Mouse (Mus musculus) left cerebral cortex, adult 11 months (tissue): ENCODE measurements around the gene Rcsd1.

Source experiments
- DNase-seq: peaks from one replicate; pipeline ENCODE4 v3.0.0; 2022; ENCODE audit warnings: low spot score

Rcsd1 gene

DNA sequence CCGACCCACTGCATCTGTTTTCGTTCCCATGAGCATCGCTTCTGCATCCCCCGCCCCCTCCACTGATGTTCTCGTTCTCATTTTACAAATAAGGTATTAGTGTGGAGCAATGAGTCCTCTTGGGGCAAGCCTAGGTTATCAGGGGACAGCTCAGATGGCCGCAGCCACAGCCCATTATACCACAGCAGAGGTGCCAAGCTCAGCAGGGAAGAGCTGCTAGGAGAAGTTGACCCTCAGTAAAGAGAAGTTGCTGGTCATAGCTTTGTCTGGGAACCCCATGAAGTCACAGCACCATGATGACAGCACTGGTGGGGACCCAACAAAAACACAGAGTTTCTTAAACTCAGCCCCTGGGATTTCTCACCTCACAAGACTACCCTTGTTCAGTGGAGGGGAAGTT lies 47.8 kb downstream of the Rcsd1 start:
- no peak for DNase-seq

DNA sequence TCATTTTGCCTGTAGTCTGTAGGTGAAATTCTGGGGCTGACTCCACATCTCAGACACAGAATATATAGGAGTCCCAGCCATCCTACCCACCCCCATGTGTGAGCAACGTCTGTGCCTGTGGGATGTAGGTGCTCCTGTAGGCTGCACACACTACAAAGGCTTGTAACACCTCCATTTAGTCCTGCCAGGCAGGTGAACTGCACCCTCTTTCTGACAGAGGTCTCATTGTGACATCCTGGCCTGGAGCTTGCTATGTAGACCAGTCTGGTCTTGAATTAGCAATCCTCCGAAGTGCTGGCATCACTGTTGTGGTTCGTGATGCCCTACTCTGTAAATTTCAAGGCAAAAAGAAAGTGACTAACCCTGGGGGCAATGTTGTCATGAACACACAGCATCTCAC lies 48.4 kb downstream of the Rcsd1 start:
- no peak for DNase-seq

DNA sequence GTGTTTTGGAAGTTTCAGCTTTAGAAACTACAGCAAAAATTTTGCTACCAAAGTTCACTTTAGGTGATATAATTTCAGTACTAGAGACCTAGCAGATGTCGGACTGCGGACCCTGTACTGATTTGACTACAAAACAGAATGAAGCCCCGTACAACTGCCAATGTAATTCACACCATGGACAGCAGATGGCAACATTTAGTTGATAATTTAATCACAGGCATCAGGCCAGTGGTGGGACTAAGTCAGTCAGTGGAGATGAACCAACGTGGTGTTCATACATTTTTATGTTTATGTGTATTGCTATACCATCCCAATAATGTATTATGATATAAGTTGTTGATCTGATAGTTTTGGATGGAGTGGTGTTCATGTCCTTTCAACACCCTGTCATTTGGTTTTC lies 48.8 kb downstream of the Rcsd1 start:
- DNase-seq: peak; percentile 51

DNA sequence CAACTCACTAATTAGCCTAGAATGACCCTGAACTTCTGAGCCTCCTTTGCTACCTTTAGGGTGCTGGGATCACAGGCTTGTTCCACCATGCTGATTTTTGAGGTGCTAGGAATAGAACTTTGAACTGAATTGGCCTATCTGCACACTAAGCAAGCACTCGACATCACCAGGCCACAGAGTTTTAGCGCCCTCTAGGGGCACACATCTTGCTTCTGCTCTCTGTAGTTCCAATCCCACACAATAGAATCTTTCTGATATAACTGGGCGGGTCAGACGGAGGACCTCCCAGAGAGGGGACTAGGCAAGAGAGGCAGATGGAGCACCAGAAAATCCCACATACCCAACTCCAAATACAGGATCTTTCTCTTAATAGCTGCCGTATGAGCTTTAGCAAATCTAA lies 51.0 kb downstream of the Rcsd1 start:
- DNase-seq: peak; percentile 59

DNA sequence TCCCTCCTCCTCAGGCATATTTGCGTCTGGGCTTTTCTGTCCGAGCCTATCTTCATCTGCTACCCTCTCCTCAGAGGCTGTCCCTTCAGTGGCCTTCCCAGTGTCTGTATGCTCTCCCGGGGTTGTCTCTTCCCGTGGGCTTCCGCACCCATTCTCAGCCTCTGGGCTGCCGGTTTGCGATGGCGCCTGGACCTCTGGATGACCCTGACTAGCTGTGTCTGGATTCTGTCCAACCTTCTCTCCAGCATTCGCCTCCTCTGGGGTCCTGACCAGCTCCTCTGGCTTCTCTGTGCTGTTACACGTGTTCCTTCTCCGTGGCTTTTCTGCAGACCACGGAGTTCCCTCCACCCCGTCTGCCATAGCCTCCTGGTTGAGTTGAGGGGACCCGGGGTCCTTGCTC lies 54.1 kb downstream of the Rcsd1 start:
- no peak for DNase-seq

DNA sequence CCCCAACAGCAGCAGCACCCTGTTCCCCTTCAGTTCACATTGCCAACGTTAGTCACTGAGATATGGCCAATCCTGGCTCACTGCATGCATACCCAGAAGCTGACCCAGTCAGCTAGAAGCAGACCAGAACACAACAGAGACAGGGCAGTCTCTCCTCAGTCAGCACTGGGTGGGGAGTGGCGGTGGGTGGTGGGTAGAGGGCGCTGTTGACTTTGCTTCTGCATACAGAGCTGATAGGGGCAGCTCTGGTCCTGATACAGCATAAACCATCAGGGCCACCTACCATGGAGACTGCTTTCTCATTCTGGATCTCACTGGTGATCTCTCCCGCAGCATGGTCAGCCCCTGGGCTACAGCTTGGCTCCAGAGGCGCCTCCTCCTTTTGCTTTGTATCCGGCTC lies 54.5 kb downstream of the Rcsd1 start:
- DNase-seq: no peak

DNA sequence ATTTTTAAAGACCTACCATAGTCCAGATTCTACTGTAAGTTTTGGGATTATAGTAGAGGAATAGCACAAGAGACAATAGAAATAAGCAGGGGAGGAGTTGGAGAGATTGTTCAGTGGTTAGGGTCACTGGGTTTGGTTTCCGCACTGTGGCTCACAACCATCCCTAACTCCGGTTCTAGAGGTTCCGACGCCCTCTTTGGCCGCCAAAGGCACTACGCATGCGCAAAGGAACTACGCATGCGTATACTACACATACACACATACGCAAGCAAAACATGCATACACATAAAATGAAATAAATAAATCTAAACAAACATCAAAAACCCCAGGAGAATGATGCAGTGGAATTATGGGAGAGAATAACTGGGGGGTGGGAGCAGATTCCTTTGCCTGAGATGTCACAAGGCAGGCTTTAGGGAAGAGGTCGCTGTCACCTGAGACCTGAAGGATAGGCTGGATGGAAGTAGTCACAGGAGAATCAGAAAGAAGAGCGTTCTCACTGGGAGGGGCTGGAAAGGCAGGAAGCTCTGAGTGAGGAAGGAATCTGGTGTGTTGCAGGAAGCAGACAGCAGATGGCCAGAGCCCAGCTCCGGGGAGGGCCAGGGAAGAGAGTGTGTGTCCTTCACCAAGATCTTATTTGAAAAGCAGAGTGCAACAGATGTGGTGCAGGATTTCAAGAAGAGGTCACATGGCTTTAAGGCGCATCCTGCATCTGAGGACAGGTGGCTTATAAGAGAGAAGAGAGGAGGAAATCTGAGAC lies 56.3 kb downstream of the Rcsd1 start:
- DNase-seq: no peak

DNA sequence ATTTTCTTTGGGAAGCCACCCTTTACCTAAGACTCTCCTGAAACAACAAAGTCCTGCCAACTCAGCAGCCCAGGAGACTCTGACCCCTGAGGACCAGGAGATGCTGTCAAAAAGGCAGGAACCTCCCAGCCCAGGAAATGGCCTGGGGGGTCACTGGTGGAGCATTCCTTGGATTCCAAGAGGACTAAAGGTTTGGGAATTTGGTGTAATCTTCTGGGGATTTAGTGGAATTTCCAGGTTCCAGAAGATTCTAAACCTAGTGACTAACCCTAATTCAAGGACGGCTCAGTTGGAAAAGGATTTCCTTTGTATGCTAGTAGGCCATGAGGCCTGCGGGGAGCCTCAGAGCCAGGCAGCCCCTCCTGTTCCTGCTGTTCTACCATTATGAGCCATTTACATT lies 57.0 kb downstream of the Rcsd1 start:
- DNase-seq: no peak

DNA sequence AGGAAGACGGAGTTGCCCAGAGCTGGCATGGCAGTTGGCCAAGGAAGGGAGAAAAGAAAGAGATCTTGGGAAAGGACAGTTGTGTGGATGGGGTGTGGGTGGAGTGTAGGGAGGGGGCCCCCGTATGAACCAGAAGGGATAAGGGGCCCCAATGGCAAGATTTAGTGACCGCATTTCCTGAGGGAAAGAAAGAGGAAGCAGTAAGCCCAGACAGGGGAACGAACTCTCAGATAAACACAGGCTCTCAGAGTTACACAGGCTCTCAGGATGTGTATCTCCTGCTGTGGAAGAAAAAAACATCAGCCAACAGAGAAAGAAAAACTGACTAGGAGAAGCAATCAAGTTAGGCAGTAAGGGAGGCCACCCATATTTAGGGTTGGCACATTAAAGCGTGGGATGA lies 58.4 kb downstream of the Rcsd1 start:
- no peak for DNase-seq

DNA sequence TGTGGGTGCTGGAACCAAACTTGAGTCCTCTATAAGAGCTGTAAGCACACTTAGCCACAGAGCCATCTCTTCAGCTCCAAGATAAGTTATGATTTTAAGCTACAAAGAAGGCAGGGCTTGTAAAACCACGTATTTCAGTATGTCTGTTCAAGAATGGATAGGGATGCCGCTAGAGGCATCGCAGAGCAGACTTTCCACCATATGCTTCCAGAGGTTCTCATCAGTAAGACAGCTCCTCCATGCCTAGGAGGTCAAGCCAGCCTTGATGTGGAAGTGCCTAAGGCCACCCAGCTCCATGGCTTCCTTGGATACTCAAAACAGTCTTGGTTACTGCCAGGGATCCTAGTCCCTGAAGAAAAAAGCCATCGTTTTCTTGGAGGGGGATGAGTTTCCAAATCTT lies 64.5 kb downstream of the Rcsd1 start:
- DNase-seq: no peak

DNA sequence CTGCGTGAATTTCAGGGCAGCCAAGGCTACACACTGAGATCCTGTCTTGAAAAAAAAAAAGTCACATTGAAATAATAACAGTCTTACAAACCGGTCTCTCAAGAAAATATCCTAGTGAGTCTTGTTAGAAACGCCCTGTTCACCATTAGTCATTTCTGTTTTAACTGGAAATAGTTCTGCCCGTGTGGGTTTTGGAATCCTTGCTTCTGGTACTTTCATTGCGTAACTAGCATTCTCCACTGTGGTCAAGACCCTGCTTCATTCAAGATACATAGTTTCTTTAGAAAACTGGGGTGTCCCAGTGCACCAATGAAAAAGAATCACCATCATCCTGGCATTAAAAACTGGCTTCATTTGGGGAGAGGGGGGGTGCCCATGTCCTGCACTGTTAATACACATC lies 65.8 kb downstream of the Rcsd1 start:
- no peak for DNase-seq

DNA sequence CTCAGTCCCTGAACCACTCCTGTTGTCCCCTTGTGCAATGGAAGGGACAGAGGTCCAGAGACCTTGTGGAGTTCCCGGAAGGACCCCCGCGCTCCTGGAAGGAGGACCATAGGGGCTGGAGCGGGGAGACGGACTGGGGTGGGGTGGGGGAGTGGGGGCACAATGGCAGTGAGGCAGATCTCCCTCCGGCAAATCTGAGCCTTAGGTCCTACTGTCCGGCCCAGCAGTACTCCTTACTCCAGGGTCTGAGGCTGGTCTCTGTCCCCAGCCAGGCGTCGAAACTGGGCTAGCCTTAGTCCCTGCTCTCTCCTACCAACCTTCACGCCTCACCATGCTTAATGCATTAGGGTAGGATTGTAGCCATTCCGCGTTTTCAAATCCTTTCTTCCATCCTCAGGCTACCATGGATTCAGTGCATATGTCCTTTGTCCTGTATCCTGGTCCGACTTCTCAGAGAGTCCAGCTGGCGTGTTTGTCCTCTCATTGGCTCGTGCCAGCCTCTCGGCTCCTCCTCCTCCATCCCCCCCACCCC lies 66.7 kb downstream of the Rcsd1 start:
- DNase-seq: no peak

DNA sequence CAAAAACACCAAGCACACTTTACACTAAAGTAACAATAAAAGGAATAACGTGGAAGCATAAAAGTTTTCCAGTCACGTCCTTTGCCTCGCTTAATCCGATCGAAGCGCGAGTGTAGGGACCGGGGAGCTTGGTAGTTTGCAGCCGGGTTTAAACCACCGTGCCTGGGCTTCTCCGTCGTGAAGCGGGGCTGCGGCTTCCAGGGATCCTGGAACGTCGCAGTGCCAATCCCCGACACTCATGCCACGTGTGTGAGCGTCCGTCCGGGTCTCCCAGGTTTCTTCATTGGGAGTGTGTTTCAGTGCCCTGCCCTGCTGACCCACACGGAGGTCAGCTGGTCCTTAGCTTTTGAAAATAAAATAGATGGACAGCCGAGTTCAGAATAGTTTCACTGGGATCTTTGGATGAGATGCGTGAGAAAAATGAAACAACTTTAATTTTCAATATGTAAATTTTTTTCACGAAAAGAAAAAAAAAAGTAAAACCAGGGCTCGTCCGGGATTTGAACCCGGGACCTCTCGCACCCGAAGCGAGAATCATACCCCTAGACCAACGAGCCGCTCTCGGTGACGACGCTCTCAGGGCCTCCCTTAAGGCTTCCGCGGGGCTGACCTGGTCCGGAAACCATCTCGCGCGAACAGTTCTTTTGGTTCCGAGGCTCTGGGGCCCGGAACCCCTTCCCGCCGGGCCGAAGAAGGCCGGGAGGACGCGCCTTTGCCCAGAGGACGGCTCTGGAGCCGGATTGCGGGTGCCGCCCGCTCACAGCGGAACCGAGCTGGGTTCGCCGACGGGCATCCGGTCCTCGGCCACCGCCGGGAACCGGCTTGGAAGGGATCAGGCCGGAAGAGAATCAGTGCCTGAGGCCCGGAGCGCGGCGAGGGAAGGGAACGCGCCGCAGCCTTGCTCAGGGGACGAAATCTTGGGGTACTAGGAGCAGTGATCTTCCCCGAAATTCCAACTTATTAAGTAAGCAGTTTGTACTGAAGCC lies 67.5 kb downstream of the Rcsd1 start:
- peak; percentile 84 for DNase-seq

DNA sequence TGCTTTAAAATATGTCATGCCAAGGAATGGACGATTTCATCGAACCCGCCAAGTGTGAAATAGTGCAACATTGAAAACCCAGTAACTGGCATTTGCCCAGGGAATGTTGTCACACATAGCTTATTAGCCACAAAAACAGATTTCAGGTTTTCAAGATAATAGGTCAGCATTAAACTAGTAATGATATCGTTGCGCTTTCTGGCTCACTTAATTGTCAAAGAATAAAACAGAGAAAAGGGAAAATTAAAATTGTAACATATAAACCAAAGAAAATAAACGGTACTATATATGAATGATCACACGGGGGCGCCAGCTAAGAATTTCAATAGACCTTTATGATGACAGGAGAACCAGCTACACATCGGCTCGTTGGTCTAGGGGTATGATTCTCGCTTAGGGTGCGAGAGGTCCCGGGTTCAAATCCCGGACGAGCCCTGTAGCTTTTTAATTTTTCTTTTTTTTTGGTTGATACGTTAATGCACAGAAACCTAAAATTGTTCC lies 68.2 kb downstream of the Rcsd1 start:
- DNase-seq: peak; percentile 71

DNA sequence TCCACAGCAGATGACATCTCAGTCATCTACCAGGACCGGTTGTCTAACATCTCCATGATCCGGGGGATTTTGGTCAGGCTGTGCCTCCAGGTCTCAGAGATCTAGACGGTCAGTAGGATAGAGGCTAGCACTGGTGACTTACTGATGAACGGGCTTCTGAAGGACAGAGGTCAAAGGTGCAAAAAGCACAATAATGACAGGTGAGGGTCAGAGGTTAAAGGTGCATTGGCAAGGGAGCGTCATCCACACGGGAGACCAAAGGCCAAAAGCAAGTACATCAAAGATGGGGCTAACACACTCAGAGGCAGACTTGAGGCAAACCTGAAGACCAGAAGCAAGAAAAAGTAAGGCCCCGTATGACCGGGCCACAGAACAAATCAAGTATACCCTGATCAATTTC lies 73.3 kb downstream of the Rcsd1 start:
- DNase-seq: no peak

DNA sequence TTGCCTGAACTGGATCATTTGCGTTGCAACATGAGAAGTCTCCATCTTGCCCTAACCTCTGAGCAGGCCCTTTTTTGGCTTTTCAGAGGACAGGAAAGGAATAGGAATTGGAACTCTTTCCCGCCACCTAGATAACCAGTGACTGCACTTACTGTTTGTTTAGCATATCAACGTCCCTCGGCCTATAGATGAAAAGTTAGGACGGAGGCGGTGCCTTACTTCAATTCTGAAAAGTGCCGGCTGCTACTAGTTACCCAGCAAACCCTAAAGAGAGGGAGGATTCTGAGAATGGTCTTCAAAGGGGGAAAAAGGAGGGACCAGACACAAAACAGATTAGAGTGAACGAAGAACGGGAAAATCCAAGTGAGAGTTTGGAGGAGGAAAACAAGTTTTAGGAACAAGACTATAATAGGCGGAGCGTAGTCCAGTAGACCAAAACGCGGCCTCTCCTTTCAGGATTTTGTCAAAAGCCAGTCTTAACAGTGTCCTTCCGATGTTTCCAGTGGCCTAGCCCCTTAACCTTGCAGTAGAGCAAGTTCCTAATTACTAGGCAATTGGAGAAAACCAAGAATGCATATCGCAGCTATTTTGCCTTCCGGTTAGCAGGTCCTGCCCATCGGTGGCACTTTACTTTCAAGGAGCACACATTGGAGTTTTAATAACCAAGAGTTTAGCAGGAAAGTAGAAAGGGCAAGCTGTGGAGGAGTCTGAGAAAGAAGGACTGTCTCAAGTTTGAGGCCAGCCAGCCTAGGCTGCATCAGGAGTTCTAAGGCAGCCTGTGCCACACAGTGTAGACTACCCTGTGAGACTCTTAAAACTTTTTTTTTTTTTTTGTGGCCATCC lies 74.3 kb downstream of the Rcsd1 start:
- DNase-seq: no peak

DNA sequence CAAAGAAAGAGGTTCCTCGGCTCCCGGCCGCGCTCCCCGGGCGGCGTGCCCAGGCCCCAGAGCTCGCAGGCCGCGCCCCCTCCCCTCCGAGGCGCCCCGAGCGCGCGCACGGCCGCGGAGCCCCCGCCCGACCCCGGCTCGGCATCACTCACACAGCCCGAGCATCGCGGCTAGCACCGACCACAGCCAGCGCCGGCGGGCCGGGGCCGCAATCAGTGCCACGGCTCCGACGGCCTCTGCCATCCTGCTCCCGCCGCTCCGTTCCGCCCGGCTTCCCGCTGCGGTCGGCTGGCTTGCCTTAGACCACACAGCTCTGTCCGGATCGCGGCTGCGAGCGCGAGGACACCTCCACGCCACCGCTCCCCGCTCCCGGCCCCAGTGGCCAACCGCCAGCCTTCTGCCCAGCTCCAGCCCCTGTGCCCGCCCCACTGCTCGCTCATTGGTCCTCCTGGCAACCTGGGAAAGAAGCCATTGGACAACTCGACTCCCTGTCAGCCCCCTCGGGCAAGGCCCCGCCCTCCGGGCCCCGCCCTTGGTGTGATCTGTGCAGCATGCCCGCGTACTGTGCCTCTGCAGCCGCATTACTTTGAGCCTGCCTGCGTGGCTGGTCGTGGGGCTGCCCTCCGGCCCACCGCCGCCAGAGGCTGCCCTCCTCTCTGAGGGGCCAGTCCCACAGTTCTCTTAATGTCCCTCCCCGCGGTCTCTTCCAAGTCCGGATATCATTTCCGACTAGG lies 75.2 kb downstream of the Rcsd1 start, which contains the start of gene Mpzl1:
Mpzl1 (minus strand) TSS at position 388 of the 734 bp plus-strand sequence.
- DNase-seq: peak; percentile 98

DNA sequence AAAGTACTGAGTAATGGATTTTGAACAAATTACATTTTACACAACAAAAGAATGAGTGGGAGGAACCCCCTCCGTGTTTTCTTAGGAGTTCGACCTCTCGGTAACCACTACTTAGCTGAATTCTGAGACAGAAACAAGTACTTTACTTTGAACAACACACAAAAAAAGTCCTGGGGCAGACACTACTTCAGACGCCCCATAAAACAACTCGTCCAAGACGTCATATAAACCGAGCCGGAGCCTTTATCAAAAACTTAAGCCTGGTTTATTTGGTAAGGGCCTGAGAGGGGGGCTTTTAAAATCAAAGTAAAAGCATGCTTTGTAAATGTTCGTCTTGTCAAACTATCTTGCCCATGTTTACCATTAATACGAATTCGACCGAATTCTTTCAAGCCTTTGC lies 76.2 kb downstream of the Rcsd1 start:
- DNase-seq: no peak

DNA sequence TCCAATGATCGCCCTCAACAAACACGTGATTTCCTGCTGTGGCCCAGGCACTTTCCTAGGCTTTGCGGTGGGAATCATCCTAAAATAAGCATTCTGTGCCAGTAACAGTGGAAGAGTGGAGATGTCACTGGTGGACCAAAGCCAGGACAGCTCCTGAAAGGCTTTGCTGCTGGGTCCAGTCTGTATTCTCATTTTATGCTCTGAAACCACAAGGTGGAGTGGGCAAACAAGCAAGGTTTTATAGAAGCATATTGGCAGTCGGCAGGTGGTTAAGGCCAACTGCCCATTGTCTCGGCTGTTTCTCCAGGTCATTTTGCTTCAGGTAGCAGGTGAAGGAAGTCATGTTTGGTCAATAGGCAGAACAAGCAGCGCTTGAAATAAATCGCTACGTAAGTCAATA lies 78.4 kb downstream of the Rcsd1 start:
- no peak for DNase-seq

DNA sequence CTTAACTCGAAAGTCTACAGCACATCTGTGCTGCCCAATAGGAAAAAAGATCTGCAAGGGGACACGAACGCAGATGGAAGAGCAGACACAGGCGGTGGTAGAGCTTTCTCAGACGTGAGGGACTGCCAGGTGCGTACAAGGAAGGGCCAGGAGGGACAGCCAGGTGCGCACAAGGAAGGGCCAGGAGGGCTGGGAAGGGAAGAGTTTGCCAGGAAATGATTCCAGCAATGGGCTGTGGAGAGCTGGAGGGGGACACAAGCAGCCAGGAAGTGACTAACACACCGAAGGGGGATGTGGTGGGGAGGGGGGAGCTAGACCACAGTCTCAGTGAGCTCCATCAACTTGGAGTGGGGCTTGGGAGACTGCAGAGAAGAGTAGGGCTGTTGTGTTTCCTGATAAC lies 79.6 kb downstream of the Rcsd1 start:
- DNase-seq: no peak

DNA sequence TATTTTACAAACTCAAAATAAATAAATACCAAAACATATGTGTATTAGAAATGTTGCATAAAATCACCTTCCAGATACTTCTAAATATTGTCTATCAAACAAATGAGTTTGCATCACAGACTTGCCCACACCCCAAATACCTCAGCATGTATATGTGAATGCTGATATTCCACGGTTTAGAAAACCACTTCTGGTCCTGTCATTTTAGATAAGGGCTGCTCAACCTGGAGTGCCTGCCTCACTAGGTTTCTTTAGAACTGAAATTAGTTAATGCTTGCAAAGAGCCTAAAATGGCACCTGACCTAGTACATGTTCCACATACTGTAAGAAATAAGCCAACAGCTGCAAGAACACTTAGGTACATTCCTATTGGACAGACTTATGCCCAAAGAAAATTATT lies 81.0 kb downstream of the Rcsd1 start:
- no peak for DNase-seq
